Mouse (Mus musculus) kidney, embryonic 15.5 days (tissue): ENCODE measurements around the gene Rab5b. TPM values are rescaled to one million over a fixed set of nuclear protein-coding genes. Genes with fewer than 3 reads are reported as not detected.

ENCODE experiments used
- ATAC-seq: fragments of 200-750 bp; cut with Nextera tagmentation; replicated peaks from 2 replicates; pipeline ENCODE4 v1.8.0; 2017; ENCODE audit warnings: moderate TSS enrichment; ENCODE audit not compliant: low FRiP score
- H3K27ac ChIP-seq: fragments of 300-500 bp; sonication (generic); 2 replicates; pipeline ENCODE4 v1.5.1; 2015; ENCODE audit warnings: mild to moderate bottlenecking, inconsistent platforms
- H3K27me3 ChIP-seq: fragments of 300-500 bp; sonication (generic); 2 replicates; pipeline ENCODE4 v1.6.1; 2015; ENCODE audit warnings: inconsistent platforms
- H3K36me3 ChIP-seq: fragments of 300-500 bp; sonication (generic); 2 replicates; pipeline ENCODE4 v1.6.1; 2015; ENCODE audit warnings: inconsistent platforms
- H3K4me1 ChIP-seq: fragments of 300-500 bp; sonication (generic); 2 replicates; pipeline ENCODE4 v1.6.1; 2015; ENCODE audit warnings: inconsistent platforms
- H3K4me2 ChIP-seq: fragments of 300-500 bp; sonication (generic); 2 replicates; pipeline ENCODE4 v1.6.1; 2015; ENCODE audit warnings: moderate library complexity, mild to moderate bottlenecking, inconsistent platforms
- H3K4me3 ChIP-seq: fragments of 300-500 bp; sonication (generic); replicated peaks from 2 replicates; pipeline ENCODE4 v1.5.1; 2015; ENCODE audit warnings: mild to moderate bottlenecking, inconsistent platforms
- H3K9ac ChIP-seq: fragments of 300-500 bp; sonication (generic); 2 replicates; pipeline ENCODE4 v1.6.1; 2015; ENCODE audit warnings: mild to moderate bottlenecking, inconsistent platforms
- H3K9me3 ChIP-seq: fragments of 300-500 bp; sonication (generic); replicated peaks from 2 replicates; pipeline ENCODE4 v1.6.1; 2016; ENCODE audit warnings: inconsistent platforms
- WGBS: fragments of 180-500 bp; shearing (Covaris S2); methylation state at CpG from one replicate; pipeline ENCODE4 v1.1.7; 2015; ENCODE audit warnings: mixed read lengths; 5-methylcytosine and 5-hydroxymethylcytosine counted together
- polyA plus RNA-seq: library from polyadenylated mRNA; unstranded; fragments of >200 nt; fragmentation: Nextera tagmentation; extraction: Ambion mirVana; gene quantifications from 2 replicates; pipeline ENCODE4 v1.2.1, GENCODE M21; 2015

Gene Rab5b
- polyA plus RNA-seq, 1 experiment from 2014 or later: 72.3 TPM

GRCm38 (mm10) chr10:128695411-128695991, 563 bp downstream of the Rab5b start:
- Histone ChIP-seq H3K4me1 (peaks cover 13% of the 10 kb centered on the region), H3K36me3 (peaks cover 34% of the 10 kb centered on the region), H3K27me3 (no peaks in the 10 kb centered on the region), H3K9me3 (no peaks in the 10 kb centered on the region), H3K4me2 (peak overlapping the region; percentile 72), H3K27ac (peak overlapping the region; percentile 100), H3K9ac (peak overlapping the region; percentile 98), H3K4me3 (peak overlapping the region; percentile 92)
- no peak; the same call in 1 of the 2 replicates for ATAC-seq
- under 1% methylated on average over 22 of the region's 22 CpGs for WGBS

GRCm38 (mm10) chr10:128674469-128675008, 21.5 kb downstream of the Rab5b start:
- Histone ChIP-seq H3K27ac (peak overlapping the region; percentile 68), H3K4me3 (peak overlapping the region; percentile 74), H3K9me3 (no peaks in the 10 kb centered on the region), H3K27me3 (0 out of 2 replicates have a peak, but pooled peaks cover 6% of the 10 kb centered on the region), H3K4me2 (peak overlapping the region; percentile 96), H3K4me1 (peaks cover 13% of the 10 kb centered on the region), H3K36me3 (peaks cover 15% of the 10 kb centered on the region), H3K9ac (peak overlapping the region; percentile 50)
- WGBS: 3% methylated on average over 9 of the region's 9 CpGs
- ATAC-seq: no peak

GRCm38 (mm10) chr10:128673763-128674468, 22.1 kb downstream of the Rab5b start, which contains the start of gene Suox:
TSS of gene Suox (minus strand) at chr10:128674073.
- Histone ChIP-seq H3K4me1 (peaks cover 18% of the 10 kb centered on the region), H3K9ac (peak within 1 kb of the TSS; percentile 50), H3K9me3 (no peaks in the 10 kb centered on the region), H3K27ac (peak within 1 kb of the TSS; percentile 68), H3K27me3 (0 out of 2 replicates have a peak, but pooled peaks cover 6% of the 10 kb centered on the region), H3K4me2 (peak within 1 kb of the TSS; percentile 96), H3K4me3 (peak within 1 kb of the TSS; percentile 74), H3K36me3 (peaks cover 11% of the 10 kb centered on the region; the same call in 1 of the 2 replicates)
- ATAC-seq: peak; percentile 96
- WGBS: under 1% methylated on average over 60 of the region's 60 CpGs

- 0 out of 2 replicates have a peak, but pooled peaks cover 5% of the 10 kb centered on the region for H3K36me3 ChIP-seq
- H3K27me3 ChIP-seq: 0 out of 2 replicates have a peak, but pooled peaks cover 6% of the 10 kb centered on the region
- no peak overlapping the region for H3K9ac ChIP-seq
- no peak overlapping the region for H3K4me2 ChIP-seq
- no peak for ATAC-seq
- peaks cover 26% of the 10 kb centered on the region for H3K4me1 ChIP-seq
- no peaks in the 10 kb centered on the region for H3K9me3 ChIP-seq
- H3K27ac ChIP-seq: no peak overlapping the region
- no peak overlapping the region for H3K4me3 ChIP-seq
- WGBS: 91% methylated on average over 9 of the region's 9 CpGs
These were observed 24.9 kb downstream of the Rab5b start for GRCm38 (mm10) chr10:128671148-128671547.

- 0 out of 2 replicates have a peak, but pooled peaks cover 6% of the 10 kb centered on the region for H3K27me3 ChIP-seq
- ATAC-seq: peak; percentile 70
- peak overlapping the region; percentile 74 for H3K27ac ChIP-seq
- peak overlapping the region; percentile 65 for H3K9ac ChIP-seq
- WGBS: under 1% methylated on average over 42 of the region's 42 CpGs
- H3K9me3 ChIP-seq: no peaks in the 10 kb centered on the region
- 0 out of 2 replicates have a peak, but pooled peaks cover 3% of the 10 kb centered on the region for H3K36me3 ChIP-seq
- H3K4me2 ChIP-seq: peak overlapping the region; percentile 86
- peak overlapping the region; percentile 94 for H3K4me3 ChIP-seq
- H3K4me1 ChIP-seq: peaks cover 22% of the 10 kb centered on the region
These were observed 27.0 kb downstream of the Rab5b start for GRCm38 (mm10) chr10:128668790-128669672.

GRCm38 (mm10) chr10:128665806-128666205, 30.3 kb downstream of the Rab5b start:
- Histone ChIP-seq H3K9me3 (no peaks in the 10 kb centered on the region), H3K27ac (no peak overlapping the region), H3K4me3 (no peak overlapping the region), H3K27me3 (no peaks in the 10 kb centered on the region), H3K4me2 (no peak overlapping the region), H3K4me1 (peaks cover 14% of the 10 kb centered on the region), H3K9ac (no peak overlapping the region), H3K36me3 (0 out of 2 replicates have a peak, but pooled peaks cover 3% of the 10 kb centered on the region)
- WGBS: 92% methylated on average over 2 of the region's 2 CpGs
- ATAC-seq: no peak

GRCm38 (mm10) chr10:128665307-128665706, 30.8 kb downstream of the Rab5b start:
- Histone ChIP-seq H3K4me3 (no peak overlapping the region), H3K27ac (no peak overlapping the region)
- ATAC-seq: no peak

GRCm38 (mm10) chr10:128664808-128665207, 31.3 kb downstream of the Rab5b start:
- H3K4me1 ChIP-seq: peaks cover 14% of the 10 kb centered on the region
- H3K9ac ChIP-seq: no peak overlapping the region
- H3K27ac ChIP-seq: no peak overlapping the region
- no peaks in the 10 kb centered on the region for H3K9me3 ChIP-seq
- H3K4me3 ChIP-seq: no peak overlapping the region
- WGBS: 69% methylated on average over 3 of the region's 3 CpGs
- no peaks in the 10 kb centered on the region for H3K36me3 ChIP-seq
- H3K27me3 ChIP-seq: no peaks in the 10 kb centered on the region
- H3K4me2 ChIP-seq: no peak overlapping the region
- ATAC-seq: no peak

More at GRCm38 (mm10) chr10:128665307-128665706, 30.8 kb downstream of the Rab5b start:
- Histone ChIP-seq H3K27me3 (no peaks in the 10 kb centered on the region), H3K9ac (no peak overlapping the region), H3K4me2 (no peak overlapping the region), H3K36me3 (no peaks in the 10 kb centered on the region), H3K4me1 (peaks cover 14% of the 10 kb centered on the region), H3K9me3 (no peaks in the 10 kb centered on the region)
- 84% methylated on average over 3 of the region's 3 CpGs for WGBS

GRCm38 (mm10) chr10:128663441-128664220, 32.4 kb downstream of the Rab5b start:
- 60% methylated on average over 5 of the region's 5 CpGs for WGBS
- H3K4me2 ChIP-seq: no peak overlapping the region
- H3K4me1 ChIP-seq: peaks cover 11% of the 10 kb centered on the region

GRCm38 (mm10) chr10:128662465-128662864, 33.6 kb downstream of the Rab5b start:
- H3K27ac ChIP-seq: no peak overlapping the region
- ATAC-seq: no peak
- H3K4me2 ChIP-seq: no peak overlapping the region
- no peaks in the 10 kb centered on the region for H3K9me3 ChIP-seq
- H3K9ac ChIP-seq: no peak overlapping the region
- 0 out of 2 replicates have a peak, but pooled peaks cover 5% of the 10 kb centered on the region for H3K4me1 ChIP-seq
- H3K36me3 ChIP-seq: no peaks in the 10 kb centered on the region
- no peak overlapping the region for H3K4me3 ChIP-seq
- H3K27me3 ChIP-seq: no peaks in the 10 kb centered on the region

More at GRCm38 (mm10) chr10:128663441-128664220, 32.4 kb downstream of the Rab5b start:
- no peak for ATAC-seq
- Histone ChIP-seq H3K27me3 (no peaks in the 10 kb centered on the region), H3K9me3 (no peaks in the 10 kb centered on the region), H3K27ac (no peak overlapping the region), H3K9ac (no peak overlapping the region), H3K36me3 (no peaks in the 10 kb centered on the region), H3K4me3 (no peak overlapping the region)

- Histone ChIP-seq H3K27ac (no peak overlapping the region), H3K4me3 (no peak overlapping the region), H3K36me3 (no peaks in the 10 kb centered on the region), H3K4me2 (no peak overlapping the region), H3K4me1 (0 out of 2 replicates have a peak, but pooled peaks cover 5% of the 10 kb centered on the region), H3K9ac (no peak overlapping the region), H3K27me3 (no peaks in the 10 kb centered on the region), H3K9me3 (no peaks in the 10 kb centered on the region)
- ATAC-seq: no peak
- WGBS: 43% methylated on average over 9 of the region's 9 CpGs
These were observed 36.6 kb downstream of the Rab5b start for GRCm38 (mm10) chr10:128659490-128659889.
